Mouse (Mus musculus) lung, embryonic 15.5 days (tissue): Measurements from ENCODE around the gene Pate2. TPM values are rescaled to one million over a fixed set of nuclear protein-coding genes. Genes with fewer than 3 reads are reported as not detected.

ENCODE experiments used
- ATAC-seq: fragments of 200-750 bp; cut with Nextera tagmentation; 2 replicates; pipeline ENCODE4 v1.8.0; 2017; ENCODE audit warnings: moderate number of reproducible peaks, borderline replicate concordance; ENCODE audit not compliant: low FRiP score, low TSS enrichment; ENCODE audit errors: extremely low read depth
- H3K27ac ChIP-seq: fragments of 300-500 bp; sonication (generic); 2 replicates; pipeline ENCODE4 v1.5.1; 2015; ENCODE audit warnings: moderate library complexity, mild to moderate bottlenecking, inconsistent platforms
- H3K27me3 ChIP-seq: fragments of 300-500 bp; sonication (generic); 2 replicates; pipeline ENCODE4 v1.6.1; 2015; ENCODE audit warnings: inconsistent platforms
- H3K36me3 ChIP-seq: fragments of 300-500 bp; sonication (generic); 2 replicates; pipeline ENCODE4 v1.6.1; 2015; ENCODE audit warnings: inconsistent platforms
- H3K4me1 ChIP-seq: fragments of 300-500 bp; sonication (generic); 2 replicates; pipeline ENCODE4 v1.6.1; 2015; ENCODE audit warnings: inconsistent platforms
- H3K4me2 ChIP-seq: fragments of 300-500 bp; sonication (generic); 2 replicates; pipeline ENCODE4 v1.6.1; 2015; ENCODE audit warnings: inconsistent platforms, mild to moderate bottlenecking, moderate library complexity
- H3K4me3 ChIP-seq: fragments of 300-500 bp; sonication (generic); 2 replicates; pipeline ENCODE4 v1.5.1; 2015; ENCODE audit warnings: mild to moderate bottlenecking, inconsistent platforms
- H3K9ac ChIP-seq: fragments of 300-500 bp; sonication (generic); 2 replicates; pipeline ENCODE4 v1.6.1; 2015; ENCODE audit warnings: inconsistent platforms
- H3K9me3 ChIP-seq: fragments of 300-500 bp; sonication (generic); 2 replicates; pipeline ENCODE4 v1.6.1; 2016; ENCODE audit warnings: inconsistent platforms
- WGBS: fragments of 180-500 bp; shearing (Covaris S2); methylation state at CpG from one replicate; pipeline ENCODE4 v1.1.7; 2015; 5-methylcytosine and 5-hydroxymethylcytosine counted together
- polyA plus RNA-seq: library from polyadenylated mRNA; unstranded; fragments of >200 nt; fragmentation: Nextera tagmentation; extraction: Ambion mirVana; gene quantifications from 2 replicates; pipeline ENCODE4 v1.2.1, GENCODE M21; 2015

Pate2 gene
- polyA plus RNA-seq: 0.72 TPM in 2 replicates

DNA sequence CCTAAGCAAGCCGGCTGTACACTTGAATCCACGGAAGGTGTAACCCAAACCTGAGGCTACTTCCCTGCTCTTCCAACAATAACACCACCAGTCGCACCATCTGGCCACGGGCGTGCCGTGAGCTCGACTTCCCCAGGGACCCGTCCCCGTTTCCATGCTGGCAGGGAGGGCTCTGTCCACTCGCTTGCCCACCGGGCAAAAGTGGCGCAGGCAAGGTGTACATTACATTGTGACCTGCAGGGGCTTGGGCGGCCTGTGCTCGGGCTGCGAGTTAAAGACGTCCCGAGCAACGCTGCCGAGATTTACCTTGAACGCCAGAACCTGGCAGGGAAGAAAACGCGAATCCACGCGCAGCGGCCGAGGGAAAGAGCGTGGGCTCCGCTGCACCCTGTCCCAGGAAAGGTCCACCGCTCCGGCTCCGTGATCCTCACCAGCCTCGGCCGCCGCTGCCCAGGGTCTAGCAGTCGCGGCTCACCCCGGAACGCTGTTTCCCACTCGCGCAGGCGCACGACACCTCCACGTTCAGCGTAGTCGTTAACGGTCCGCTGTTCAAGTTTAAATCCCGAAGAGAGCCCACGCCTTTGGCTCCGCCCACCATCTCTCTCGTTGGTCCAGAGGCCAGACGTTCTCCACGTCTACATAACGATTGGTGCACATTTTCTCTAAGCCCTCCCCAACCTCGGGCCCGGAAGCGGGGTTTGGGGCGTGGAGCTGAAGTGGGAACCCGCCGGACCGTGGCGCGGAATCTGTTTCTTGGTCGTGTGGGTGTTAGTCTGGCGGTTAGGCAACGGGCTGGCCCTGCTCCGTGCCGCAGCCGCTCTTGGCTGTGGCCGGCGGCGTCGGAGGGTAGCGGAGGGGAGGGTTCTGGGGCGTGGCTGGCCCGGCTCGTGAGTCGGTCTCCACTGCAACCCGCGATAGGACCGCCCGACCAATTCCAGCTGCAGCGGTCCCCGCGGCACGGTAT lies at the start of gene Pate2, which contains the start of gene Hyls1:
Gene Pate2, plus strand, starts transcription at position 714 of the 964 bp plus-strand sequence.
Gene Hyls1, minus strand, starts transcription at position 828 of the 964 bp plus-strand sequence.
- peak within 1 kb of the TSS; percentile 81 for H3K4me2 ChIP-seq
- H3K36me3 ChIP-seq: peaks cover 33% of the 10 kb centered on the region; the same call in 1 of the 2 replicates
- H3K27ac ChIP-seq: peak within 1 kb of the TSS; percentile 91
- peak within 1 kb of the TSS; percentile 82 for H3K9ac ChIP-seq
- H3K4me3 ChIP-seq: peak within 1 kb of the TSS; percentile 84
- H3K4me1 ChIP-seq: peaks cover 13% of the 10 kb centered on the region; the same call in 1 of the 2 replicates
- peak; percentile 98 for ATAC-seq
- no peaks in the 10 kb centered on the region for H3K9me3 ChIP-seq
- peaks cover 12% of the 10 kb centered on the region for H3K27me3 ChIP-seq
- WGBS: under 1% methylated on average over 86 of the region's 86 CpGs

DNA sequence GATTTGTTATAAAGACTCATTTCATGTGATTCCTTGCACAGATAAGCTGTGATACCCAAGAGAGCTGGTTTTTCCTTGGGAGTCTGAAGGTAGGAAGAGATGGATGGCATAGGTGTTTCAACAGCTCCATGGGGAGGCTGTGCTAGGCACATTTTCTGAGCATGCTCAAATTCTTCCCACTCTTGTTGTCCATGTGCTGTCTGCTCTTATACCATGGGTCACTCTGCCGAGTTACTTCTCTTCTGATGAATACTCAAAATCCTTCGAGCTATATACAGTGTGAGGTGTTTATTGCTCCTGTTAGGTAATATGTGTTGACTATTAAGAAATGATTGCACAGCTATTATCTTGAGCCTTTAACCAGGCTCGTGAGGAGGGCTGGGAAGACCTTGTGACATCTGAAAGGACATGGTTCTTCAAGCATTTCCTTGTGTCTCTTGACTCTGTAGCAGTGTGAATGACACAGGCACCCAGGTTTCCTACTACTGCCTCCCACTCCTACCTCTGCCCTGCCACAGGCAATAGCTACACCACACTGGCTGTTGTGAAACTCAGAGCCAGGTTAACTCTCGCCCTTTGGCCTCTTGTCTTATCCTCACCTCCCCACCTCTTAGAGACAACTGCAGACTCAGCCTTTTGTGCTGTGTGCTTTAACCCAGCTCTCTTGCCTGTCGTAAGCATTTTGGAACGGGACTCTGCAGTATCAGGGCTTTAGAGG lies 49.3 kb upstream of the Pate2 start:
- WGBS: 68% methylated on average over 6 of the region's 6 CpGs
- no peak overlapping the region for H3K9ac ChIP-seq
- no peak overlapping the region for H3K4me2 ChIP-seq
- no peaks in the 10 kb centered on the region for H3K9me3 ChIP-seq
- no peak overlapping the region for H3K4me3 ChIP-seq
- no peaks in the 10 kb centered on the region for H3K36me3 ChIP-seq
- no peak overlapping the region for H3K27ac ChIP-seq
- no peak for ATAC-seq
- no peaks in the 10 kb centered on the region; the same call in 1 of the 2 replicates for H3K27me3 ChIP-seq
- H3K4me1 ChIP-seq: peaks cover 17% of the 10 kb centered on the region

DNA sequence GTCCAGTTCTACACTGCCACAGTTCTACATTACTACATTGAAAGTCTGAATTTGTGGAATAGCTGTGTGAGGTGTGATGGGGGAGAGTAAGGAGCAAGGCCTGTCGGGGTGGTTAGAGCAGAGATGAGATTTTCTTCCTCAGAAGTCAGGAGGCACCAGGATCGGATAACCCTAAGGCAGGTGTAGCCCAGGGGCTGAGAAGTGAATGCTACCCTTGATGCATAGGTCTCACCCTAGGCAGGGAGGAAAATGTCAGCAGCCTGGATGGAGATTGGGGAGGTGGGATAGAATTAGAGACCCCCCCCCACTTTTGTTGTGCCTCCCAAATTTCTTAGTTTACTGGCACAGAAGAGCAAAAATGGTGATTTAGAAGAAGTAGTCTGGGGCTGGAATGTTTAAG lies 47.8 kb upstream of the Pate2 start:
- WGBS: 59% methylated on average over 2 of the region's 2 CpGs
- no peak overlapping the region for H3K4me2 ChIP-seq
- no peaks in the 10 kb centered on the region for H3K9me3 ChIP-seq
- H3K27me3 ChIP-seq: no peaks in the 10 kb centered on the region; the same call in 1 of the 2 replicates
- H3K9ac ChIP-seq: no peak overlapping the region
- no peak overlapping the region for H3K27ac ChIP-seq
- H3K36me3 ChIP-seq: no peaks in the 10 kb centered on the region
- H3K4me3 ChIP-seq: no peak overlapping the region
- no peak for ATAC-seq
- peaks cover 17% of the 10 kb centered on the region for H3K4me1 ChIP-seq

DNA sequence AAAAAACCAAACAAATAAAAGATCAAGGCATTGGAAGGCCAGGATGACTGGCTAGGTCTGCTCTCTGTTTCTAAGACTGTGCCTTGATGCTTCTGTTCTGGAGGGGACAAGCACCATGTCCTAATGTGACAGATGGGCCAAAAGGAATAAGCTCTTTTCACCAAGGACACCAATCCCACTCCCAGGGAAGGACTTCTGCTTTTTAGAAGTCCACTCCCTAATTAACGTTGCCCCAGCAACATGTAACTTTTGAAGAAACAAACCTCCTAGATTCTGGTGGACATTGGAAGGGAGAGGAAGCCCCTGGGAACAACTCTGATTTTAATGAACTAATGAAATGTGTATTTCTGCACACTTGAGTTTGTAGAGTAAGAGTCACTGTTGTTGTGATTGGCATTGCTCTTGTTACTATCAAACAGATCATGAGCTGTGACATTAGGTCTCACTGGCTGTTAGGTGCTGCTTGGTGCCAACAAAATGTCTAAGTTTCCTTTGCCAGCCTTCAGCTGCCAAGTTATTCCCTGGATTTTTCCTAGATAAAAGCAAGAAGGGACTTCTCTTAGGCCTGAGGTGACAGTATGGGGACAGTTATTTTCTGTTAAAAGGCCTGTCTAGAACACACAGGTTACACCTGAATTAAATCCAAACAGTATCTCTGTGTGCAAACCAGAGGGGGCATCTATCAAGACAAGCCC lies 47.1 kb upstream of the Pate2 start:
- no peak for ATAC-seq
- Histone ChIP-seq H3K27ac (peak overlapping the region; percentile 37; the same call in 1 of the 2 replicates), H3K4me3 (no peak overlapping the region), H3K4me1 (peaks cover 17% of the 10 kb centered on the region), H3K9ac (no peak overlapping the region), H3K9me3 (no peaks in the 10 kb centered on the region), H3K27me3 (no peaks in the 10 kb centered on the region; the same call in 1 of the 2 replicates), H3K4me2 (no peak overlapping the region), H3K36me3 (no peaks in the 10 kb centered on the region)
- 49% methylated on average over 1 of the region's 1 CpGs for WGBS

DNA sequence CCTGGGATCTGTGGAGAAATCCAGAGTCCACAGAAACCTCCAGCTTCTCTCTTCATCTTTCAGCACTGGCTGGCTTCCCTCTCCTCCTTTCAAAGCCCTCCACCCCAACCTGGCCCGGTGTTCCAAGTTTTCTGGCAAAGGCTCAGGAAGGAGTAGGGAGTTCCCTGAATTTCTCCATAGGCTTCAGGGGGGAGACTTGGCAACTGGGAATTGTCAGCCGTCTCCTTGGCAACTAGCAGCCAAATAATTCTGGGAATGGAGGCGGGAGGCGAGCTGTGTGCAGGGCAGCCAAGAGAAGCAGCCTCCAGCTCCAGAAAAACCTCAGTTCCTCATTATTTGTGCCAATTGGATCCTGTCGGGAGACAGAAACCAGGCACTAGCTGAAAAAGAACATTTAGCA lies 46.5 kb upstream of the Pate2 start:
- H3K4me1 ChIP-seq: peaks cover 17% of the 10 kb centered on the region
- H3K9ac ChIP-seq: no peak overlapping the region
- H3K27me3 ChIP-seq: no peaks in the 10 kb centered on the region; the same call in 1 of the 2 replicates
- ATAC-seq: peak; percentile 85; the same call in 1 of the 2 replicates
- H3K9me3 ChIP-seq: no peaks in the 10 kb centered on the region
- 0 out of 2 replicates have a peak overlapping the region, but pooled peaks have one; percentile 2 for H3K4me2 ChIP-seq
- 29% methylated on average over 5 of the region's 5 CpGs for WGBS
- no peak overlapping the region for H3K4me3 ChIP-seq
- no peaks in the 10 kb centered on the region for H3K36me3 ChIP-seq
- peak overlapping the region; percentile 37; the same call in 1 of the 2 replicates for H3K27ac ChIP-seq

DNA sequence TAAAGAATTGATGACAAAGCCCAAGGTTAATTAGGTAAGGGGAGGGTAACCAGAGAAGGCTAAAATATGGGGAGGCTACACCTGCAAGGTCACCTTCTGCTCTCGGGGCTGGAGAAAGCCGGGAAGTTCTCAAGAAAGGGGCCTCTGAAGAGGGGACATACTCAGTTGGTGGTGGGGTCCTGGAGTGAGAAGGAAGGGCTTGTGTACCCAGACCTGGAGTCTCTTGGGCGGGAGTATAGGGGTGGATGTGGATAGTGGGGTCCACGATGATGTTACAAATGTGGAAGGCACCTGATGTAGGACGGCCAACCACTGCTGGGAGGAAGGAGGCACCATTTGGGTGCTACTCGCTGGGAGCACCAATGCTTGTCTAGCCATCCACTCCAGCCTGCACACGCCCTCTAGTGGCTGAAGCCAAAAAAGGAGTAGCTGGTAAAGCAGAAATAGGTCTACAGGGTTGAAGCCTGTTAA lies 46.1 kb upstream of the Pate2 start:
- Histone ChIP-seq H3K9ac (no peak overlapping the region), H3K27me3 (no peaks in the 10 kb centered on the region; the same call in 1 of the 2 replicates), H3K9me3 (no peaks in the 10 kb centered on the region), H3K4me1 (peaks cover 17% of the 10 kb centered on the region), H3K4me2 (0 out of 2 replicates have a peak overlapping the region, but pooled peaks have one; percentile 2), H3K36me3 (no peaks in the 10 kb centered on the region), H3K27ac (peak overlapping the region; percentile 2), H3K4me3 (no peak overlapping the region)
- WGBS: 16% methylated on average over 7 of the region's 7 CpGs
- ATAC-seq: peak; percentile 58

DNA sequence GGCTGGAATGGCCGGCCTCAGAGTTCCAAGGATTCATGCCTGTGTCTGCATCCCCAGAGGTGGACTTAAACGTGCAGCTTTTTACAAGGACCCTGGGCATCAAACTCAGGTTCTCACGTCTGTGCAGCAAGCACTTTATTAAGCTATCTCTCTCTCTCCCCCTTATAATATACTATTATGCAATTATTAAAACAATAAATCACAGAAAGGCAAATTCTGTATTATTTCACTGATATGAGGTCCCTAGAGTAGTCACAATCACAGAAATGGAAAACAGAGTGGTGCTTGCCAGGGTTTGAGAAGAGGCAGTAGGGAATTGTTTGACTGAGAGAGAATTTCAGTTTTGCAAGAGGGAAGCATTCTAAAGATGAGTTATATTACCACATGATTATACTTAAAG lies 40.9 kb upstream of the Pate2 start:
- ATAC-seq: no peak
- Histone ChIP-seq H3K27me3 (no peaks in the 10 kb centered on the region), H3K4me2 (no peak overlapping the region), H3K27ac (no peak overlapping the region), H3K9me3 (no peaks in the 10 kb centered on the region), H3K36me3 (no peaks in the 10 kb centered on the region), H3K4me1 (peaks cover 7% of the 10 kb centered on the region), H3K9ac (no peak overlapping the region), H3K4me3 (no peak overlapping the region)
- WGBS: 44% methylated on average over 3 of the region's 3 CpGs

DNA sequence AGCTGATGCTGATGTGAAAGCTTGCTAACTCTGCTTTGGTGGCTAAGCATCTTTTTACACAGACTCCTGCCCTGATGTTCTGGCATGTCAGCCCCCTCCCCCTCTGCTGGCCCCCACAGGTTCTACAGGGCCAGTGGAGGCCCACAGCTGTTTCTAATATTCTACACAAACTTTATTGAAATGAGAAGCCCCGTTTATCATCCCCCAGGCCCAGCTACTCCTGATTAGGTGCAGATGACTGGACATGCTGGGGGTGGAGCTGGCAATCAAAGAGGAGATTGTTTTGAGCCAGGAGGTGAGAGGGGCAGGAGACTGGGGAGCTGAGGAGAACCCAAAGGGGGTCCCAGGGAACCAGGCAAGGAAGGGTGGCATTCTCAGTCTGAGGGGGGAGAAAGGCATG lies 40.3 kb upstream of the Pate2 start:
- Histone ChIP-seq H3K4me1 (peaks cover 7% of the 10 kb centered on the region), H3K36me3 (no peaks in the 10 kb centered on the region), H3K9me3 (no peaks in the 10 kb centered on the region), H3K27ac (no peak overlapping the region), H3K27me3 (no peaks in the 10 kb centered on the region), H3K4me2 (no peak overlapping the region), H3K9ac (no peak overlapping the region), H3K4me3 (no peak overlapping the region)
- no peak for ATAC-seq
- 6% methylated on average over 1 of the region's 1 CpGs for WGBS

DNA sequence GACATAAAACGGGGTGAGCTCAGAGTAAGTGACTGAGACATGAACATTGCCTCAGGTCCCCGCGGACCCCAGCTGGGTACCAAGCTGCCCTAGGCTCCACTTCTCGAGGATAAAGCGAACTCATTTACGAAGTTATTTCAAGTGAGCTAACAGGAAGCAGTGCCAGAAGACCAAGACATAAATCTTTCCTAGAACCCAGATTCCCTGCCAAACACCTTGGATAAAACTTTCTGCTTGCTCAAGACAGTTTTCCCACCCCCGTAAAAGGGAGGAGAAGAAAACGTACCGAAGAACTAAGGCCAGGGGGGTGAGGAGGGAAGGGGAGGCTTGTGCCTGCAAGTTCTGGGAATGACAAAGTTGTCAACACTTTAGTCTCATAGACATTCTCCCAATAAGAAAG lies 36.8 kb upstream of the Pate2 start:
- WGBS: 45% methylated on average over 9 of the region's 9 CpGs
- H3K27me3 ChIP-seq: no peaks in the 10 kb centered on the region
- no peak overlapping the region for H3K4me3 ChIP-seq
- no peak overlapping the region for H3K27ac ChIP-seq
- H3K4me2 ChIP-seq: no peak overlapping the region
- H3K9ac ChIP-seq: no peak overlapping the region
- H3K36me3 ChIP-seq: no peaks in the 10 kb centered on the region
- ATAC-seq: no peak
- H3K4me1 ChIP-seq: peaks cover 7% of the 10 kb centered on the region
- H3K9me3 ChIP-seq: no peaks in the 10 kb centered on the region

DNA sequence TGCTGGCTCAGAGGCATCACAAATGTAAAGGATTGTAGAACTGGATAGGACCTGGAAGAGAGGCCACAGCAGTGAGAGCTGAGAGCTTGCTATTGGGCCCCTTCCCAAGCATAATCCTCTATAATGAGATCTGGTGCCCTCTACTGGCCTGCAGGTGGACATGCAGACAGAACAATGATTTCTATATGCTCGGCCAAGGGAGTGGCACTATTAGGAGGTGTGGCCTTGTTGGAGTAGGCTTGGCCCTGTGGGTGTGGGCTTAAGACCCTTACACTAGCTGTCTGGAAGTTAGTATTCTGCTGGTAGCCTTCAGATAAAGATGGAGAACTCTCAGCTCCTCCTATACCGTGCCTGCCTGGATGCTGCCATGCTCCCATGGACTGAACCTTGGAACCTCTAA lies 35.0 kb upstream of the Pate2 start:
- Histone ChIP-seq H3K4me2 (no peak overlapping the region), H3K9ac (no peak overlapping the region), H3K9me3 (no peaks in the 10 kb centered on the region), H3K4me1 (peaks cover under 1% of the 10 kb centered on the region; the same call in 1 of the 2 replicates), H3K4me3 (no peak overlapping the region), H3K27ac (no peak overlapping the region), H3K36me3 (no peaks in the 10 kb centered on the region), H3K27me3 (no peaks in the 10 kb centered on the region)
- ATAC-seq: peak; percentile 73; the same call in 1 of the 2 replicates
- WGBS: 5% methylated on average over 2 of the region's 2 CpGs

DNA sequence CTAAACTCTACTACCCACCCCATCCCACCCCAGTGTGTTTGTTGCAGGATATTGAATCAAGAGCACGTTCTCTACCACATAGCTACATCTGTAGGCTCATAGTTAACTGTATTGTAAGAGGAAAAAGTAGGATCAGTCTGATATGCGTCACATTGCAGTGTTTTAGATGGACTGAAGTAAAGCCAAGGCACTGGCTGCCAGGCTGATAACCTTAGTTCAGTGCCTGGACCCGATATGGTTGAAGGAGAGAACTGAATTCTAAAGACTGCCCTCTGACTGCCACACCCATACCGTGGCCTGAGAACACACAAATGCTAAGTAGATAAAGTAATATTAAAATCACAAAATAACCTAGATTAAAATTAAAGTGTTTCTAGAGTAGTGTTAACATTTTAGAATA lies 34.2 kb upstream of the Pate2 start:
- Histone ChIP-seq H3K4me3 (no peak overlapping the region), H3K9me3 (no peaks in the 10 kb centered on the region), H3K27me3 (no peaks in the 10 kb centered on the region), H3K27ac (no peak overlapping the region), H3K4me1 (no peaks in the 10 kb centered on the region), H3K4me2 (no peak overlapping the region), H3K9ac (no peak overlapping the region), H3K36me3 (no peaks in the 10 kb centered on the region)
- no peak for ATAC-seq
- 66% methylated on average over 4 of the region's 4 CpGs for WGBS
